Mouse (Mus musculus) T-cell, adult 2 months (primary cell): ENCODE results near the gene Lzts2.

Source experiments
- DNase-seq: peaks from one replicate; pipeline ENCODE4 v3.0.0; 2022; ENCODE audit warnings: low spot score

The Lzts2 gene

DNA sequence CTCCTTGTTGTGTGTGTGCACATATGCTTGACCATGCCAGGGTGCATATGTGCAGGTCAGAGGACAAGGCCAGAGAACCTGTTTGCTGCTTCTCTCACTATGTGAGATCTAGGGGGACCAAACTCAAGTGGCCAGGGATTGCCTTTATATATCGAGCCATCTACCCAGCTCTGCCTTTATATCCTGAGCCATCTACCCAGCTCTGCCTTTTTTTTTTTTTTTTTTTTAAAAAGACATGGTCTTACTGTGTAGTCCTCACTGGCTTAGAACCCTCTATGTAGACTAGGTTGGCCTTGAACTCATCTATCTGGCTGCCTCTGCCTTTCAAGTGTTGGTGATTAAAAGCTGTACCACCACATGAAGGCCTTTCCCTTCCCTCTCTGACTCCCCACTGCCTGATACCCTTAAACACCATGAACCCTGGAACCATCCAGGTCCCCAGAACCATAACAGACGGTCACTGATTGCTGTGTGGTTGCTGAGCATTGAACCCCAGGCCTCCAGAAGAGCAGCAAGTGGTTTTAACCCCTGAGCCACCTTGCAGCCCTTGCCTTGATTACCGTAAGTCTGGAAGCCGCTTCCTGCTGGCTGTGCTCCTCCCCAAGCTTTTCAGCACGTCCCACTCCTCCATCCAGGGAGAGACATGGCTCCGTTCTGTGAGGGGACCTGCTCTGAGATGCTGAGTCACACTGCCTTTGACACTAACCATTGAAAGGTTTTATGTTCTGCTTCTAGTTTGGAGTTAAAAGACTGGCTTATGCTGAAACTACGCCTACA, 10.3 kb upstream of the Lzts2 start:
- no peak for DNase-seq

DNA sequence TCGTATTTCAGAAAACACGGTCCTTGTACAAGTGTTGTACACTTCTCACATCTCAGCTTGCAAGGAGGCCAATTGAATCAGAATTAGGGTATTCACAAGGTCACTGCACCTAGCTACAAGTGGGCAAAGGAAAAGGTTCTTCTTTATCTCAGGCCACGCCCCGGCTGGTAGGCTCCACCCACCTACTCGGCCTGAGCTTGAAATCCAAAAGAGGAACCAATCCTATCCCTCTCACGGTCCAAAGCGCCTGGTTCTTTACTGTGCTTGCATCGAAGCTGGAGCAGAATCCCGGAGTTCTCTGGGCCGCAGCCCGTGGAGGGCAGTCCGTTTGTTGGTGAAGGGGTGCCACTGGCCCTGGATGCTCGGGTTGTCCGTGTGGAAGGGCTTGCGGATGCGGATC, 8.8 kb upstream of the Lzts2 start, which contains the start of gene Twnk:
Gene Twnk, plus strand, starts transcription at position 220 of the 400 bp plus-strand sequence.
- no peak for DNase-seq

DNA sequence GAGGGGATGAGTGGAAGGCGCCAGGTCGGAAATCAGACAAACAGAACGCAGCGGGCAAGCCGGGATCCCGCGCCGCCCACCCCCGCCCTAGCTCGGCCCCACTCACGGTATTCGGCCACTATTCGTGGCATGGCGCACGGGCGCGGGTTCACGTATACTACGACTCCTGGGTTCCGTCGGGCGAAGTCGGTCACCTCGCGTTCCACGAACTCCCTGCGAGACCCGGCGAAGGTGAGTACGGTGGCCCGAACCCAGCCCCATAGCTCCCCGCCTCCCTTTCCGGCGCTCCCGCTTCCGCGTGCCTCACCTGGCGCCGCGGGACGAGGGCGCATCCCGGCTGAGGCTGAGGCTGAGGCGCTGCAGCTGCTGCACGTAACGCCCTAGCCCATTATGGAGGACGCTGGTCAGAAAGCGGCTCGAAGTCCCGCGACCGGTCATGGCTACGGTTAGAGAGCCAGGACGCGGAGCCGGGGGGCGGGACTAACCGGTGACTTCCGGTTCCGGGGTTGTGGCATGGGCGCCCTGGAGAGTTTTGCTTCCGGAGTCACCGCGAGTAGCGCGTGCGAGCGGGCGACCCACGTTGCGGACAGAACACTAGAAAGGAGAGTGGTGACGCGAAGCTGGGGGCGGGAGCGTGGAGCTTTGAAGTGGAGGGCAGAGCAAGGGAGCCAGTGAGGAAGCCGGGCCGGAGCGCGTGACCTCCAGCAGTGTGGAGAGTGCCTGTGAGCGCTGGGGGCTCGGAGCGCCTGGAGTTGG, 8.1 kb upstream of the Lzts2 start, which contains the start of gene Mrpl43:
Gene Mrpl43, minus strand, starts transcription at position 486 of the 756 bp plus-strand sequence.
- peak; percentile 96 for DNase-seq

DNA sequence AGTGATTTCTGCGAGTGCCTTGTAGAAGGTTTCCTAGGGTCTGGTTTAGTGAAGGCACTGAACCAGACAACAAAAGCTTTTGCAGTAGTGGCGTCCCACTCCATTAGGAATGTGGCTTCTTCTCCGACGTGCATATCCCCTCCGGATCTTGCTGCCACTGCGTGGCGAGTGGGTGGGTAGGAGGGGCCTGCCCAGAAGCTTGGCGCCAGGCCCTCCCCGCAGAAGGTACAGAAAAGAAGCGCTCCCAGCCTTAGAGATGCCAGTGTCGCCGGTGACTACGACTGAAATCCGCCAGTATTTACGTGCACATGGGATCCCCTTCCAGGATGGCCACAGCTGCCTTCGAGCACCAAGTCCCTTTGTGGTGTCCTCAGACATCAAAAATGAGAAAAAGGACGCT, 7.2 kb upstream of the Lzts2 start:
- no peak for DNase-seq

DNA sequence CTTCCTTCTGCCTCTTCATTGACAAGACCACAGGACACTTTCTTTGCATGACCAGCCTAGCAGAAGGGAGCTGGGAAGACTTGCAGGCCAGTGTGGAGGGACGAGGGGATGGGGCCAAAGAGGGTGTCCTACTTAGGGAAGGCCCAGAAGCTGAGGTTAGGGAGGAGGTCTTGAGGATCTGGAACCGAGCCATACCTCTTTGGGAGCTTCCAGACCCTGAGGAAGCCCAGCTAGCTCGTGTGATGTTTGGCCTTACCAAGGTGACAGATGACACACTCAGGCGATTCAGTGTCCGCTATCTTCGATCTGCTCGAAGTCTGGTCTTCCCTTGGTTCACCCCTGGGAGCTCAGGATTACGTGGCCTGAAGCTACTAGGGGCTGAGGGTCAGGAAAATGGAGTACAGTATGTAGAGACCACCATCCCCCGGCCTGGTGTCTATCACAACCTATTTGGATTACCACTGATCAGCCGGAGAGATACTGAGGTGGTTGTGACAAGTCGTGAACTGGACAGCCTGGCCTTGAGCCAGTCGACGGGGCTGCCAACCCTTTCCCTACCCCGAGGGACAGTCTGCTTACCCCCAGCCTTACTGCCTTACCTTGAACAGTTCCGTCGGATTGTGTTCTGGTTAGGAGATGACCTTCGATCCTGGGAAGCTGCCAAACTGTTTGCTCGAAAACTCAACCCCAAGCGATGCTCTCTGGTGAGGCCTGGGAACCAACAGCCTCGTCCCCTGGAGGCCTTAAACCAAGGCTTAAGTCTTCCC, 6.6 kb upstream of the Lzts2 start:
- DNase-seq, result no peak

DNA sequence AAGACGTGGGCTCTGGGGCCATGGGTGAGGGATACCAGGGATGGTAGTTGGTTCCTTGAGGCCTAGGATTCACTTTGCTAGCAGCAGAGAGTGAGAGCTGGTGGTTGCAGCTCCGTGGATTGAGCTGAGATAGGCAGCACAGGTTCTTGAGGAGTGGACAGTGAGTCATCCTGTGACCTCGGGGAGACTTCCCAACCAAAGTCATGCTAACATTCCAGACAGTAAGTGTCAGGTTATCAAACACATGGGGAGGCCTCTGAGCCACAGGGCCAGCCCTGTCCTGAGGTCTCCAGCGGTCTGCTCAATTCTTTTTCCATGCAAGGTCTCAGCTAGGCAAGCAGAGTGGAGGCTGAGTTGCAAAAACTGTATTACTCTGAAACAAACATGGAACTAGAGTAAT, 3.6 kb upstream of the Lzts2 start:
- no peak for DNase-seq

DNA sequence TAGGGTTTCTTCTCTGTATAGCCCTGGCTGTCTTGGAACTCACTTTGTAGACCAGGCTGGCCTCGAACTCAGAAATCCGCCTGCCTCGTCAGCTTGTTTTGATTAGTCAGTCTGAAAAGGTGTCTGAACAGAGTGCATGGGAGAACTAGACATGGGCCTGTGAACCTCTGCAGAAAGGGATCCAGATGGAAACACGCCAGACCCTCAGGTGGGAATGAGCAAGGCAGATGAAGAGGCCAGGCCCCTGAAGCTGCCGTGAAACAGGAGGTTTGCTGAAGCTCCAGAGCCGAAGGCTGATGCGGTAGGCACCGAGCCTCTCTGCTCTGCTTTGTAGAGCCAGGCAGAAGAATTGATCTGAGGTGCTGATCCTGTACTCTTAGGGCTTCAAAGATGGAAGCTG, 2.0 kb upstream of the Lzts2 start:
- no peak for DNase-seq

DNA sequence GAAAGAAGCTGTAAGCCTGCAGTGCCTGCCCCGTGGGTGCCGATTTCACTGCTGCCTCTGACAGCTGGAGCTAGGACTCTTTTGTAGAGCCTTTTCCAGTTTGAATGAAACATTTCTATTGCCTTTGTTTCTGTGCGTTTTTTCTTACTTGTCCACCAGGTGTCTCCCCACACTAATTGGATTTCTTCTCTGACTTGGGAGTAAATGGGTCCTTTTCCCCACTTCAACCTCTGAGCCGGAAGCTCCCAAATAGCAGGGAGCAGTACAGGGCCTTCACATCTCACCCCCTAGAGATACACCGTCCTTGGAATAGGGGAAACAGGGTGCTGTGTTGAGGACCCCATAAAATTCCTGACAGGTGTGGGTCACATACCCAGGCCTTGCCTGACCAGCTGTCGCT, 1.6 kb upstream of the Lzts2 start:
- DNase-seq, result no peak

DNA sequence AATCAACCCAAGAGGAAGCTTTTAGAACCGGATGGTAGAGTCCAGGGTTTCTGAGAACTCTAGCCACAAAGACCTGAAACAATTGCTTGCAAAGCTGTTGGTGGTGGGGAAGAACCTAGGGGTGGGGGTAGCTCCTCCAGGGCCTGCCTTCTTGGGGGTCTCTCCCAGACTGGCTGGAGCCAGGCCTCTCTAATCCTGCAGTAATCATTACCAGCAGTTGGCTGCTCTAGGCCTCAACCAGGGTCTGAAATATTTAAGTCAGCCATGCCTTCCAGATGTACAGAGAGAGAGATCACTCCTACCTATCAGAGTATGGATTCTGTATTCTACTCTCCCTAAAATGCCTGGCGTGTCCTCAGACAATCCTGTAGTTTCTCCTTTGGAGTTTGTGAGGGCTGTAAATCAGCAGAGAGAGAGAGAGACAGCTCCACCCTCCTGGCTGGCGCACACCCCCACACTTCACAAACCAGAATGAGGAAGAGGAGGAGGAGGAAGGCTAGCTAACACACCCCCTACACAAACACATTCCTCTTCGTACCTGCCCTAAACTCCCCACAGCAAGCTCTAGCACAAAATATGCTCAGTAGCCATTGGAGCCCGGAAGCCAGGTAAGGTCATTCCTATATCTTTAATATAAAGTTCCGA, 511 bp upstream of the Lzts2 start:
- no peak for DNase-seq

DNA sequence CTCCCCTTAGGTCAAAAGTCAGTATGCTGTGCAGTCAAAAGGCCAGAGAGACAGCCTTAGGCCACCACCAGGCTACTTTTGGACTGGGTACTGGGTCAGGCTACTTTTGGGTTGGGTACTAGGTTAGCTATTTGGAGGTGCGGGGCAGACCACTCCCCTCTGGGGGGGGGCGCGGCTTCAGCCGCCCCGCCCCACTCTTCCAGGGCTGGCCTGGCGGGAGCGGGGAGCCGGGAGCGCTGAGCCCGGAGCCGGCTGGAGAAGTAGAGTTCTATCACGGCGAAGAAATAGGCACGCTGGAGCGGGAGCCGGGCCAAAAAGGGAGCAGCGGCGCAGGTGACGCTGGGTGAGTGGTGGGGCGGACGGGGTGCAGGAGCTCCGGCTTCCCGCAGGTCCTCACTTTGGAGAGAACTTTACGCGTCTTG, 778 bp downstream of the Lzts2 start:
- no peak for DNase-seq

DNA sequence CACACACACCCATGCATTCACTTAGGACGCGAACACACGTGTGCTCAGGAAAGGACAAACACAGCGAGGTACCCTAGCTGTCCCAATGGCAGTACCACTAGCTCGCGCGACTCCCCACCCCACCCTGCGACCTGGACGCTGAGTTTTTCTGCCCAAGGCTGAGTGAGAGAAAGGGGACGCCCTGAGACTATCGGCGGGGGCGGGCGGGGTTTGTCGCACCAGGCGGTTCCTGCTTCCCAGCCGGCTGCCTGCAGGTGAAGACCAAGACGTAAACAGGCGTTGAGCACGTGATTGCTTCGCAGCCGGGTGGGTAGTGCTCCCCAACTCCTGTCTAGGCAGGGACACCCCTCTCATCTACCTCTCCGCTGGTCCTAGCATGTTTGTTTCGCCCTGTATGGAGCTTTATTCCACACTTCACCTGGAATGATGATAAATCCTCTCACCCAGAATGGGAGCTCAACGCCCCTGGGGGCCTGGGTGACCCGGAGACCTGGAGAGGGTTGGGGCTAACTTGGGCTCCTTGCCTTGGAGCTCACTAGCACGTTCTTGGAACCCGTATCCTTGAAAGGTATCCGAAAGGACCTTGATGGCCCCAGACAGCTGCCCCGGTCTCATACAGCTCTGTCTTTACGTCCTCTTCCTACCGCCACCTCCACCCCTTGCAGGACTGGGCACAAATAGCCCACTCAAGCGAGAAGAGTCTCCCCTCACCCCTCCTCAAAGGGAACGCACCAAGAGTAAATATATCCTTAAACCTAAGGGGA, 1.5 kb downstream of the Lzts2 start:
- peak; percentile 71 for DNase-seq

DNA sequence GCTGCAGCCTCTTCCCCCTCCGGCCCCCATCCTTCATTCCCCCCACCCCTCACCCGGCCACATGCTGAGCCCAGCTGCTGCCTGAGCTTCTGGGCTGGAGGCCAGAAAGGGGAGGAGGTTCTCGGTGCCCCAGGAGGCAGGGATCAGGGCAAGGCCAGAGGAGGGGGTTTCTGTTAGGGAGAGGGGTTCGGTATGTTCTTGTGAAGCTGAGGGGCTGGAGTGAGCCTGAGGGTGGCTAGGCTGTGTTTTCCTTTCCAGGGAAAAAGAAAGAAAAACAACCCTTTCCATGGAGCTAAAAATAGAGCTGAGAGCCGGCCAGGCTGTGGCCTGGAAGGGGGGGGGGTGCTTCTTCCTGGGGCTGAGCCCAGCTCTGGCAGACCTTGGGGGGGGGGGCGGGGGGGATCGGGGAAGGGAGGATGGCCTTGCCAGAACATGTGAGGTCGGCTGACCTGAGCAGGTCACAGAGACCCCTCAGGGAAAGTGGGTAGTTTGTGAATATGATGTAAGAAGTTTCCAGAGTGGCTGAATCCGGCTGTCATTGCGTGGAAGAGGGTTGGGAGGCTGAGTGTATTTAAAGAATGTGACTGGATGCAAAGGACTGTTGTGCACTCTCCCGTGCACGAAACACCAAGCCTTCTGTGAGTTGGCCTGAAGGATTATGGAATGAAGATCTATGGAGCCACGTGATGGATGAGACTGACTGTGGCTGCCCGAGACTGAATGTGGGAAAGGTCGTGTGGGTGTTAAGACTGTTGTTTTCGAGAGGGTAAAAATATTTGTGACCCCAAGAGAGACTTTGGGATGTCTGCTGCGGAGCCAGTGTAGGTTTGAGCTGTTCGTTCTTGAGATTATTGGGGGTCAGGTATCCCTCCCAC, 2.4 kb downstream of the Lzts2 start:
- DNase-seq, result no peak

DNA sequence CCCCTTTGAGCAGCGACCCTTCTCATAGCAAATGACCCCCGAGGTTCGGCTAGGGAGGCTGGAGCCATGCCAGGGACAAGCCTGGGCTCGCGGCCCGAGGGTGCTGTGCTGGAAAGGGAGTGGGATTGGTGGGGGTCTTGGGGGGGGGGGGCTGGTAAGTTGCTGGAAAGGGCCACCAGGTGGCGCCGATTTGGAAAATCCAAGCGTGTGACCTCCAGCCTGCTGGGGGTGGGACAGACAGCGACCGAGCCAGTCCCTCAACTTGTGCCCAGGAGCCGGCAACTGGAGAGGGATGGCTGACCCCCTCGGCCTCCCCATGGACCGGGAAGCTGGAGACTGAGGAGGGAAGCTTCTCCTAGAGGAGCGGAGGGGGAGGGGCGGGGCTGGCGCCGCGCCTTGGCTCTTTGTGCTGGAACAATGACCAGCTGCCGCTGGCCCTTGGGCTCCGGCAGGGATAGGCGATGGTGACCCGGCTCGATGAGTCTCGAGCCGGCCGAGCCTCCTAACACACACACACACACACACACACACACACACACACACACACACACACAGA, 3.1 kb downstream of the Lzts2 start:
- no peak for DNase-seq

DNA sequence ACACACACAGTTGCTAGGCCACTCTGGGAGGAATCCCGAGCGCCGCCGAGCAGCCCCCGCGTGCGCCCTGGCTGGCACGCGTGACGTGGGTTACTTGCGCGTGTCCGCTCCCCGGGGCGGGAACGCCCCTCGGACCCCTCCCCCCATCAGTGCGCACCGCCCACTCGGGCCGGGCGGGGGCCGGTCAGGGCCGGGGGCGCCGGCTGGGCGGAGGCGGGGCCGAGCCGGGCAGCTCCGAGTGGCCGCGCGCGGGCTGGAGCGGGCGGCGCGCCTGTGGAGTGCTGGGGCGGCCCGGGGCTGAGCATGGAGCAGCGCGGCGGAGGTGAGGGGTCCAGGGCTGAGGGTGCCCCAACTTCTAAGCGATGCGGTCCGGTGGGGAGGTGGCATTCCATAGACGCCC, 3.7 kb downstream of the Lzts2 start:
- peak; percentile 24 for DNase-seq

DNA sequence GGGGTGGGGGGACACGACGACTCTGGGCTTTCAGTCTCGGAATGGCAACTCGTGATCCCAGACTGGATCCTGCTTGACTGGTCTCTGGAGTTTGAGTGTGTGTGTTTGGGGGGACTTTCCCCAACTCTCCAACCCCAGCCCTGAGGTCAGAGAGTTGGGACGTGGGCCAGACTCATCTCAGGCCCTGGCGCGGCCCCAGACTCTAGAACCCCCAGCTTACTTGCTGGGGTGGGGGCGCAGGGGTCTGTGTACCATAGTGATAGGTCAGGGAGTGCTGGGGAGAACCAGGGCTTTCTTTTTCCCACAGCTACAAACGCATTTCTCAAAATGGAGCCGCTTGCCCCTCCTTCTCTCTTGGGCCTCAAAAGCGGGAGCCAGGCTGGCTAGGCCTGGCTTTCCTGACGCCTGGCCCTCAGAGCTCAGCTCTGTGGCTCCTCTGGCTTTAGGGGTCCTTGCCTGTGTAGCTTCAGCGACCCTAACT, 4.2 kb downstream of the Lzts2 start:
- no peak for DNase-seq

DNA sequence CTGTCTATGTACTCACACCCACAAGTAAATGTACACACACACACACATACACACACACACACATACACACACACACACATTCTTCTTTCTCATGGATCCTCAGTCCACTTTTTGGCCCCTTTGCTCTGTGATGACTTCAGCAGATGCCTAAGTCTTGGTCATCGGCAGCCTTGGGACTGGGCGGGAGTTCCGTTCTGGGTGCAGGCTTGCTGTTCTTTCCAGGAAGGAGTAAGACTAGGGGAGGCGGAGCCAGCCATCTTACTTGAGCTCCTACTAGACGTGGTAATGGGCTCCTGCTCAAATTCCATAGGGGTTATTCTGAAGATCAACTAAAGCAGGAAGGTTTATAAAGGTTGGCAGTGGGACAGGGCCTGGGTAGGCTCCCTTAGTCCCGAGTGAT, 6.1 kb downstream of the Lzts2 start:
- DNase-seq, result no peak

DNA sequence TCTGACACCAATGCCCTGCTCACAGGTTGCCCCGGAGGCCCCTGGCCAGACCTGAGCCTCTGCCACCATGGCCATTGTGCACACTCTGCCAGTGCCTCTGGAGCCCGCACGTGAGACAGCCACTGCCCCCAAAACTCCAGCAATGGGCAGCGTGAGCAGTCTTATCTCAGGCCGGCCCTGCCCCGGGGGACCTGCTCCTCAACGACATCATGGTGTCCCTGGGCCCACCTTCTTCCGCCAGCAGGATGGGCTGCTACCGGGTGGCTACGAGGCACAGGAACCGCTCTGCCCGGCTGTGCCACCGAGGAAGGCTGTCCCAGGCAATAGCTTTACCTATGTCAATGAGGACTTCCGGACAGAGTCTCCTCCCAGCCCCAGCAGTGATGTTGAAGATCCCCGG, 7.1 kb downstream of the Lzts2 start:
- DNase-seq, result no peak

DNA sequence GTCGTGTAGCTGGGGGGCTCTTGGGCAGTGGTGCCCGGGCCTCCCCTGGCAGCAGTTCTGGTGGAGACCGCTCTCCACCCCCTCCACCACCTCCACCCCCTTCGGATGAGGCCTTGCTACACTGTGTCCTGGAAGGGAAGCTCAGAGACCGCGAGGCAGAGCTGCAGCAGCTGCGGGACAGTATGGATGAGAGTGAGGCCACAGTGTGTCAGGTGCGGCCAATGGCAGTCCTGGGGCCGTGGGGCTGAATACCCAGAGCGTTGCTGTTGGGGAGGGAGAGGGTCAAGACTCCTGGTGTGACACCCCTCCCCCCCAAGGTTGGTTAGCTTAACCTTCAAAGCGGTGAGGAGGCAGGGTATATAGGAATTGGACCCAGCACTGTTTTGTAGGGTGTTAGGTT, 9.8 kb downstream of the Lzts2 start:
- no peak for DNase-seq

DNA sequence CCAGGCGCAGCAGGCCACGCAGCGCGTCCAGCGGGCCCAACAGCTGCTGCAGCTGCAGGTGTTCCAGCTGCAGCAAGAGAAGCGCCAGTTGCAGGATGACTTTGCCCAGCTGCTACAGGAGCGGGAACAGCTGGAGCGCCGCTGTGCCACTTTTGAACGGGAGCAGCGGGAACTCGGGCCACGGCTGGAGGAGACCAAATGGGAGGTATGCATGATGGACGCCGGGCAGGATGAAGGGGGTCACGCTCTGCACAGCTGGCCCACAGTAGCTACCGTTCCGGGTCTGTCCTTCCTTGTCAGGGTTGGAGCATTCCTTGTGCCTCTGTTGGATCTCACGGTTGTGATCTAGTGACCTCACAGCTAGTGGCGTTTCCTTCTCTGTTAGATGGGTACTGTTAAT, 10.6 kb downstream of the Lzts2 start:
- DNase-seq, result no peak
